Mouse (Mus musculus): ENCODE data around the gene Tmem136. TPM values are rescaled to one million over a fixed set of nuclear protein-coding genes. Genes with fewer than 3 reads are reported as not detected.

Tmem136 gene
- polyA plus RNA-seq, 1 experiment: not detected

DNA sequence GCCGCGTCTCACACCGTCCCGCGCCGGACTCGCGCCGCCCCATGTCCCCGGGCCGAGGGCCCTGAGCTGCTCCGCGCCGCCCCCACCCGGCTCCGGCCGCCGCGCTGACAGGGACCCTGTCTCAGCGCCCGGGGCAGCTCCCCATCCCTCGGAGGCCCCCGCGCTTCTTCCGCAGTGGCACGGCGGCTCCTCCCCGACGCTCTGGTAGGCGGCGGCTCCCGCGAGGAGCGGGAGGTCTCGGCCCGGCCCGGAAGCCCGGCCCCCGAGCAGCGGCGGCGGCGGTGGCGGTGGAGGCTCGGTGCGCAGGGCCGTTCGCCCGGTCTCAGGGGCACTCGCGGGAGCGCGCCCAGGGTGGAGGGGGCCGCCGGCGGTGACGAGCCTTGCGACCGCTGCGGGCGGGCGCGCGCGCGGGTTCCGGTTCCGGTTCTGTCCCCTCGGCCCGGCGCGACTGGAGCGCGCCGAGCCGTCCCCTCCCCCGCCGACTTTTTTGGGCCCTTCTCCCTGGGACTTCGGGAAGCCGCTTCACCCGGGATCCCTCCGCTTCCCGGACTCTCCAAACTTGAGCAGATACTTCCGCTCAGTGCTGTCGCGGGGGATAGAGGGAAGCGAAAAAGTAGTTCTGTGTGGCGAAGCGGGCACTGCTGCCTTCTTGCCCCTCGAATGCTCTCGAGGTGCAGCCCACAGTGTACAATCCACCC, 10.6 kb downstream of the Tmem136 start:
- Histone ChIP-seq H3K4me1 (ENCODE audit: control insufficient read depth, insufficient read depth, low read length) (peaks cover 5% of the 10 kb centered on the region), H3K4me3 (ENCODE audit: insufficient read depth, low read depth, low read length) (peak overlapping the region; percentile 84), H3K27ac (ENCODE audit: insufficient read depth, low read depth, low read length) (peak overlapping the region; percentile 98)
- under 1% methylated on average over 89 of the region's 91 CpGs for WGBS
- TF ChIP-seq POLR2A (IDR thresholded peaks at IDR 0.05; ENCODE audit: insufficient read depth, low read depth, low read length) (peak; percentile 81), CTCF (IDR thresholded peaks at IDR 0.05; ENCODE audit: insufficient read depth, low read depth, low read length) (no peak)

DNA sequence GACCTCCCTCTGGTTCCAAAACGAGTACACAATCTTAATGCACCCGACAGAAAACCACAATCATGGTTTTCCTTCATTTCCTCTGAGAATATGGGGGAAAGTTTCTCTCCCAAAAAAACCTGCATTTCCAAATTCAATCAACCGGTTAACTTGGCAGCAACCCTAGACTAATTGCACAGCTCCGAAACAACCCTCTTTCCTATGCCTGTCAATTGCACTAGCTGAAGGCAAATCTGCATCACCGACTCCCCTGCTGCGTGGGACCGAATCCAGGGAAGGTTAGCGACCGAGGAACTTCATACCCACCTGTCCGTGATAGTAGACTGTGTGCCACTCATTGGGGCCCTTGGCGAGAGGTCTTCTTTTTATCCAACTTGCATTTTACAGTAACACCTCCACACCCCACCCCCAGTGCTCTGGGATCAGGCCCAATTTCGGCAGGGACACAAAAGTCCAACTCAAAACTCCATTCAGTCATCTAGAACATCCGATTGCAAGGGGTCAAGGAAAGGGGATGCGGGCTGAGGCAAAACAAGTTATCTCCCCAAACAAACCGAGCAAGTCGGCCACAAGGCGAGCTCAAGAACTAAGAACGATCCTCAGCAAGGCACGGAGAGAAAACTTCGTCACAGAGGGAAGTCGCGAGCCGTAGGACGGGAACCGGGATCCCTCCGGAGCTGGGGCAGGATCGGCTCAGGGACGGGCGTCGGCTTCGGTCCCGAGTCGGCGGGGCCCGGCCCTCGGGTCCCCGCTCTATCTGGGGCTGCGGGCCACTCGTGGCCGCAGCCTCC, 11.3 kb downstream of the Tmem136 start:
- H3K27ac ChIP-seq (ENCODE audit: insufficient read depth, low read depth, low read length): peak overlapping the region; percentile 78
- H3K4me3 ChIP-seq (ENCODE audit: insufficient read depth, low read depth, low read length): peak overlapping the region; percentile 84
- WGBS: under 1% methylated on average over 40 of the region's 40 CpGs
- H3K4me1 ChIP-seq (ENCODE audit: control insufficient read depth, insufficient read depth, low read length): peaks cover 5% of the 10 kb centered on the region
- TF ChIP-seq CTCF (IDR thresholded peaks at IDR 0.05; ENCODE audit: insufficient read depth, low read depth, low read length) (no peak), POLR2A (IDR thresholded peaks at IDR 0.05; ENCODE audit: insufficient read depth, low read depth, low read length) (no peak)

DNA sequence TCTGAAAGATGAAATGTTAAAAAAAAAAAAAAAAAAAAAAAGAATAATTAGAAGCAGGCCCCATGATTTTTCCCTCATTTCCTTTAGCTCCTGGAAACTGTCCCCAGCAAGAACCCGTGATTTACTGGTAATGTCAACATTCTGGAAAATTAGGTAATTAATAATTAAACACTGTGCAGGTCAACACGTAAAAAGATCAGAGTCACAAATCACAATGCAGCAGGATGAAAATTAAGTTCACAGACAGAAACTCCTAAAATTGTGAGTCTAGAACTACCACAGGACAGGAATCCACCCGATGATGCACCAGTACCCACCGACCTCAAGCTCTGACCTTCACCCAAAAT, 11.9 kb downstream of the Tmem136 start:
- WGBS: 1% methylated on average over 4 of the region's 4 CpGs
- TF ChIP-seq POLR2A (IDR thresholded peaks at IDR 0.05; ENCODE audit: insufficient read depth, low read depth, low read length): no peak
- TF ChIP-seq CTCF (IDR thresholded peaks at IDR 0.05; ENCODE audit: insufficient read depth, low read depth, low read length): no peak
- Histone ChIP-seq H3K4me1 (ENCODE audit: control insufficient read depth, insufficient read depth, low read length) (peaks cover 5% of the 10 kb centered on the region), H3K27ac (ENCODE audit: insufficient read depth, low read depth, low read length) (peak overlapping the region; percentile 78), H3K4me3 (ENCODE audit: insufficient read depth, low read depth, low read length) (peak overlapping the region; percentile 84)

DNA sequence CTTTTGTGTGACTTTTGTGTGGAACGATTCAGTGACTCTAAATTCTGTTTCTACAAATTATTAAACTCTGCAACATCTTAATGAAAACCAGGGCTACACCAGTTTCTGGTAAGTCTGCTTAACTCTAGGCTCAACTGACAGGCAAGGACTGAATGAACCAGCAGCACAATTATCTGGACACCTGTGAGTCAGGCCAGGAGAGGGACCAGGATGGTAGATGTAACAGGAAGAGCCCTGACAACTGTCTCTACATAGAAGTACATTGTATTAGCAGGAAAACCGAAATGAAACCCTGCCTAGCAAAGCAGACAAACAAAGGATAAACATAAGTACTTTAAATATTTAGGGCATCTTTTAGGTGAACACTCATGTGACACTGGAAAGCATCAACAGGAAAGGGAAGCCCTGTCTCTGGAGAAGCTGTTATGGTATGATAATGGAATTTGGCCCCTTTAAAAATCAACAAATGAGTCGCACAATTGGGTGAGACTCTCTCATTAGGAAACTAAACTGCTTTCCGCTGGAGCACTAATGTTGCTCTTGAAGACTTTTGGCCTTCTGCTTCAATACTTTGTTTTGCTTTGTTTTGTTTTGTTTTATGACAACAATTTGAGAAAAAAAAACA, 12.6 kb downstream of the Tmem136 start:
- TF ChIP-seq POLR2A (IDR thresholded peaks at IDR 0.05; ENCODE audit: insufficient read depth, low read depth, low read length) (no peak), CTCF (IDR thresholded peaks at IDR 0.05; ENCODE audit: insufficient read depth, low read depth, low read length) (no peak)
- Histone ChIP-seq H3K27ac (ENCODE audit: insufficient read depth, low read depth, low read length) (no peak overlapping the region), H3K4me1 (ENCODE audit: control insufficient read depth, insufficient read depth, low read length) (peaks cover 7% of the 10 kb centered on the region), H3K4me3 (ENCODE audit: insufficient read depth, low read depth, low read length) (no peak overlapping the region)
- WGBS: 4% methylated on average over 4 of the region's 4 CpGs

DNA sequence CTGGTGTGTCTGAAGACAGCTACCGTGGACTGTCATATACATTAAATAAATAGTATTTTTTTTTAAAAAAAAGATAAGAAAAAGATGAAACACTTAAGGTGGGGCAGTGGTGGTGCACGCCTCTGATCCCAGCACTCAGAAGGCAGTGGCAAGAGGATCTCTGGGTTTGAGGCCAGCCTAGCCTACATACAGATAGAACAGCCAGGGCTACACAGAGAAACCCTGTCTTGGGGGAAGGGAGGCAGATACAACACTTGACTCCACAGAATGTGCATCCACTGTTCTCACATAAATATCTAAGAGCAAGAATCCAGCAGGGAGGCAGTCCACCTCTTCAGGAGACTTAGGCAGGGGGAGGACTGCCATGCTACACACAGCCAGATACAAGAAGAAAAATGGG, 13.4 kb downstream of the Tmem136 start:
- TF ChIP-seq POLR2A (IDR thresholded peaks at IDR 0.05; ENCODE audit: insufficient read depth, low read depth, low read length): no peak
- no peak for TF ChIP-seq CTCF (IDR thresholded peaks at IDR 0.05; ENCODE audit: insufficient read depth, low read depth, low read length)
- Histone ChIP-seq H3K4me3 (ENCODE audit: insufficient read depth, low read depth, low read length) (peak overlapping the region; percentile 37), H3K4me1 (ENCODE audit: control insufficient read depth, insufficient read depth, low read length) (peaks cover 8% of the 10 kb centered on the region), H3K27ac (ENCODE audit: insufficient read depth, low read depth, low read length) (no peak overlapping the region)
- WGBS: 84% methylated on average over 2 of the region's 2 CpGs

DNA sequence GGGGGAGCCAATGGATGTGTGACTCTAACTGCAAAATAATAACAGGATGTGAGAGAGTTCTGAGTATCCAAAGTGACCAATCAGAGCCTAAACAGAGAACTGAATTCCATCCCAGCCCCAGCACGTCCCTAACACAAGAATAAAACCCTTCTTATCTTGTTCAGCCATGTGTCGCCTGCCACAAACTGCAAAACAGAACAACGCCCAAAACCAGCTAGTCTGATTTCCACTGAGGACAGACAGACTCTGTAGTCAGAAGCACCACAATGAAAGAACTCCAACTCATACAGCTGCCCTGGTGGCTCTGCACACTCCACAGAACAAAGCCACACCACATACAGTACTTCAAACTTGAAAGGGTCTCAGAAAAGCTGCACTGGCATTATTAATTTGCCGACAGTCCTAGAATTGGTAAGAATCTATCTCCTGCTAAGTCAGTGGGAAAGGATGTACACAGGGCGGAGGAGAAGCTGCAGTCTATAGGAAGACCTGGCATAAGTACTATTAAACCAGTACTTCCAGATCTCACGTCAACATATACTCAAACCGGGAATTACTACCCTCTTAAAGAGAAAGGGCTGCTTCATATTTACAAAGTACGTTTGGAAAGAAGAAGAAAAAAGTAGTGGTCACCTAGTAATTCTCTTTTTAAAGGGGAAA, 14.3 kb downstream of the Tmem136 start:
- Histone ChIP-seq H3K4me3 (ENCODE audit: insufficient read depth, low read depth, low read length) (no peak overlapping the region), H3K4me1 (ENCODE audit: control insufficient read depth, insufficient read depth, low read length) (peaks cover 11% of the 10 kb centered on the region), H3K27ac (ENCODE audit: insufficient read depth, low read depth, low read length) (no peak overlapping the region)
- 36% methylated on average over 8 of the region's 8 CpGs for WGBS
- TF ChIP-seq POLR2A (IDR thresholded peaks at IDR 0.05; ENCODE audit: insufficient read depth, low read depth, low read length) (no peak), CTCF (IDR thresholded peaks at IDR 0.05; ENCODE audit: insufficient read depth, low read depth, low read length) (no peak)

DNA sequence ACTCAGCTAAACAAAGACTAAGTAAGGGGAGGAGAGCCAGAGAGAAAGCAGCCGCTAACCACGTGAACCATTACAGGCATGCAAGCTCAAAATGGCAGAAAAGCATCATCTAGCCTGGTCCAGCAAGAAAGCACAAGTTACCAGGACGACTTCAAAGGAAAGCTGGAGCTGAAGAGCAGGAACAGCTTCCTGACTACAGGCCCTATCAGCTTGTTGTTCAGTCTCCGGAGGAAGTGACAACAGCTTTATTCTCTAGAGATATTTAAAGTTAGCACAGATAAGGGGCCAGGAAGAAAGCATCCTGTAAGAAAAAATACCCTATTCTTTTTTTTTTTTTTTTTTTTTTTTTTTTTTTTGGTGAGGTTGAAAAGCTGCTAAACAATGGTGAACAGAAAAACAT, 17.4 kb downstream of the Tmem136 start:
- WGBS: 36% methylated on average over 4 of the region's 4 CpGs
- Histone ChIP-seq H3K4me1 (ENCODE audit: control insufficient read depth, insufficient read depth, low read length) (peaks cover 7% of the 10 kb centered on the region), H3K27ac (ENCODE audit: insufficient read depth, low read depth, low read length) (no peak overlapping the region), H3K4me3 (ENCODE audit: insufficient read depth, low read depth, low read length) (no peak overlapping the region)
- TF ChIP-seq CTCF (IDR thresholded peaks at IDR 0.05; ENCODE audit: insufficient read depth, low read depth, low read length) (no peak), POLR2A (IDR thresholded peaks at IDR 0.05; ENCODE audit: insufficient read depth, low read depth, low read length) (no peak)

DNA sequence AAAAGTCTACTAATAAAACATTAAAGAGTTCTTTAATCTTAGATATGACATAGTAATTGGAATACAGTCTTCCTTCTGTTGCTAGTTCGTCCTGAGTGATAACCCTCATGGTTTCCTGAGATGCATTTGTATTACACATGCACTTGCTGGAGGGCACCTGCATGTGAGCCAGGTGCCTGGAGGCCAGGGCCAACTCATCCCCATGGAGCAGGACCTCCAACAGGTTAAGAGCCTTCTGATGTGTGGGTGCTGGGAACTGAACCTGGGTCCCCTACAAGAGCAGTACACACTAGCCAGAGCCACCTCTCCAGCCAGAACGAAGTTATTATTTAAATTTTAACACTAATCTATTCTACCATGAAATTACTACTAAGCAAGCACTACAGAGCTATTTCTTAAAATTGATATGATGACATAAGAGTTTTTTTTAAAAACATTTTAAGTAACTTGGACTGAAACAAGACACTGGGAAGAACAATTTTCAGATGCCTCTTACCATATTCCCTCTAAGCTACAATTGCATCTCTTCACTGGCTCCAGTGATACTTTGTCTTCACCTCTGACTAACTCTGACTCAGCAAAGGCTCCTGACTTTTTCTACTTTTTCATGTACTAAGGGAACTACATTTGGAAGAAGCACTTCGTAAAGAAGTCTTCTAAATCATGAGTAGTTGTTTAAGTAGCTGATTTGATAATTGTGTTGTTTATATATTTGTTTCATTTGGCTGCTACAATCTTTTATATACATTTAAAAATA, 18.4 kb downstream of the Tmem136 start:
- no peak for TF ChIP-seq CTCF (IDR thresholded peaks at IDR 0.05; ENCODE audit: insufficient read depth, low read depth, low read length)
- TF ChIP-seq POLR2A (IDR thresholded peaks at IDR 0.05; ENCODE audit: insufficient read depth, low read depth, low read length): no peak
- Histone ChIP-seq H3K4me3 (ENCODE audit: insufficient read depth, low read depth, low read length) (no peak overlapping the region), H3K4me1 (ENCODE audit: control insufficient read depth, insufficient read depth, low read length) (peaks cover 7% of the 10 kb centered on the region), H3K27ac (ENCODE audit: insufficient read depth, low read depth, low read length) (no peak overlapping the region)
- 72% methylated on average over 3 of the region's 3 CpGs for WGBS
